Mouse (Mus musculus) megakaryocyte, adult 5-6 weeks (primary cell): Measurements from ENCODE around the gene Galm. TPM values are rescaled to one million over a fixed set of nuclear protein-coding genes. Genes with fewer than 3 reads are reported as not detected.

Experiments used
- ATAC-seq: 2 replicates; pipeline ENCODE4 v1.8.0; 2016; ENCODE audit warnings: mild to moderate bottlenecking, inconsistent platforms; ENCODE audit not compliant: poor library complexity, severe bottlenecking
- total RNA-seq, 2 experiments: library from RNA; stranded (forward) in 1 of 2; stranded (reverse) in 1 of 2; fragments of 153-499, 151-499 nt in 1 of 2; fragments of 221-1000, 200-1000 nt in 1 of 2; gene quantifications; 2 replicates each; pipeline versions ENCODE4 v1.2.3 to v1.2.4; 2015 to 2017

Galm gene
- total RNA-seq (2015) (6.3 and 8.2 TPM in 2 replicates), total RNA-seq (2017) (3.0 and 5.1 TPM in 2 replicates)

- peak; percentile 72 for ATAC-seq
Measured at GRCm38 (mm10) chr17:80127331-80128251, at the start of gene Galm. Gene Galm (plus strand): TSS chr17:80127471.

- ATAC-seq = no peak
Measured at GRCm38 (mm10) chr17:80078726-80079125, 48.5 kb upstream of the Galm start.

GRCm38 (mm10) chr17:80083223-80083622 lies 44.0 kb upstream of the Galm start:
- peak; percentile 92 for ATAC-seq

GRCm38 (mm10) chr17:80084424-80084823 lies 42.8 kb upstream of the Galm start:
- ATAC-seq = peak; percentile 19; the same call in 1 of the 2 replicates

GRCm38 (mm10) chr17:80086591-80086990 lies 40.7 kb upstream of the Galm start:
- ATAC-seq = no peak

- ATAC-seq = no peak
Measured at GRCm38 (mm10) chr17:80088168-80088567, 39.1 kb upstream of the Galm start.

- no peak for ATAC-seq
Measured at GRCm38 (mm10) chr17:80090551-80090950, 36.7 kb upstream of the Galm start.

GRCm38 (mm10) chr17:80091879-80092549 lies 35.3 kb upstream of the Galm start:
- peak; percentile 73 for ATAC-seq

- ATAC-seq = no peak
Measured at GRCm38 (mm10) chr17:80095254-80095899, 31.9 kb upstream of the Galm start.

- ATAC-seq = peak; percentile 46
Measured at GRCm38 (mm10) chr17:80096043-80096719, 31.1 kb upstream of the Galm start.

GRCm38 (mm10) chr17:80096720-80097114 lies 30.6 kb upstream of the Galm start:
- ATAC-seq = no peak

- ATAC-seq = no peak
Measured at GRCm38 (mm10) chr17:80097221-80097620, 30.1 kb upstream of the Galm start.

- ATAC-seq = peak; percentile 62
Measured at GRCm38 (mm10) chr17:80099823-80100222, 27.4 kb upstream of the Galm start.

- ATAC-seq = no peak
Measured at GRCm38 (mm10) chr17:80105348-80105978, 21.8 kb upstream of the Galm start.

- ATAC-seq = peak; percentile 83
Measured at GRCm38 (mm10) chr17:80112665-80113305, 14.5 kb upstream of the Galm start.

GRCm38 (mm10) chr17:80113468-80113867 lies 13.8 kb upstream of the Galm start:
- ATAC-seq = peak; percentile 70

- ATAC-seq = no peak
Measured at GRCm38 (mm10) chr17:80120396-80120795, 6.9 kb upstream of the Galm start.

- ATAC-seq = no peak
Measured at GRCm38 (mm10) chr17:80121833-80122232, 5.4 kb upstream of the Galm start.

- no peak for ATAC-seq
Measured at GRCm38 (mm10) chr17:80124985-80125750, 2.1 kb upstream of the Galm start.
